Mouse (Mus musculus) bone marrow, adult 2 months (tissue): ENCODE results near the gene Sipa1l3.

Source experiments
- CTCF ChIP-seq: fragments of 200-500 bp; IDR thresholded peaks from 2 replicates; pipeline ENCODE4 v1.5.1; 2011; ENCODE audit warnings: low read length, control low read depth; ENCODE audit not compliant: control insufficient read depth, insufficient read depth
- POLR2A ChIP-seq: fragments of 200-500 bp; IDR thresholded peaks from 2 replicates; pipeline ENCODE4 v1.6.1; 2011; ENCODE audit warnings: low read depth, mild to moderate bottlenecking, control low read depth, low read length, borderline replicate concordance; ENCODE audit not compliant: control insufficient read depth

DNA sequence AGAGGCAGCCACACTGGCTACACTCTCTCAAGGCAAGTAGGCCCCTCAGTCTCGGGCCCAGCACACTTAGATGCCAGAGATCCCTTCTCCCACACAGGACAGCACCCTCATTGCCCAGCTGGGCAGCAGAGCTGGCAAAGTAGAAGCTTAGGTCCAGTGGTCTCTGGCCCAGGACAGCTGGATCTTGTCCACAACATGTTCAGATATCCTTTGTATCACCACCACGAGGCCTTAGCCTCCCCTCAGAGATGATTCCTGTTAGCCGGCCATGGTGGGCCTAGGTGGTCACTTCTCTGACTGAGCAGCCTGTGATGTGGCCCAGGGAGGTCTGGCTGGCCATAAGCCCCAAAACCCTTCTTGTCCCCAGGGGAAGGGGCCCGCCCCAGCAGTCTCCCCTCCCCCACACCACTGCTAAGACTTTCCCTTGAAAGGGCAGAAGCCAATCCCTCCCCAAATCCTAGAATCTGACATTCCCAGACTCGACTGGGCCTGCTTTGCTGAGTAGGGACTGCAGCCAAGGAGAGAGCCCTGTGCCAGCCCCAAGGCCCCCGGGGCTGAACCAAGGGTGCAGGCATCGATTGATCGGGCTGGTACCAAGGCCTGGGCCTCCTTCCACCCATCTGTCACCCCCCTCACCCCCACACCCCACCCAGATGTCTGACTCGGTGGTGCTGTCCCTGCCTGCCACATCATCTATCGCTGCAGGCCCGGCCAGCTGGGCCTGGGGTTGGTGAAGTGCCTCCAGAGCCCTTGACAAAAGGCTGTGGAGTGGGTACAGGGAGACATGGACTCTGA, 227.6 kb downstream of the Sipa1l3 start:
- no peak for TF ChIP-seq POLR2A
- TF ChIP-seq CTCF, result no peak
